Mouse (Mus musculus) MEL (cell line): ENCODE data around the gene Fank1. TPM values are rescaled to one million over a fixed set of nuclear protein-coding genes. Genes with fewer than 3 reads are reported as not detected.

Experiments
- DNase-seq: peaks from one replicate; pipeline ENCODE4 v3.0.0; 2011; ENCODE audit warnings: low read depth, low spot score
- H3K27ac ChIP-seq: 2 replicates; pipeline ENCODE4 v1.5.1; 2012; ENCODE audit warnings: low read depth, mild to moderate bottlenecking, control low read depth, low read length, moderate library complexity; ENCODE audit not compliant: control insufficient read depth
- H3K27me3 ChIP-seq, 2 experiments: fragments of 150-350 bp in 1 of 2; sonication (generic) in 1 of 2; 2 replicates each; pipeline ENCODE4 v1.6.1; 2012; ENCODE audit warnings: low read length in 2 of 2, mild to moderate bottlenecking in 2 of 2, improper control_type of control experiment in 1 of 2, moderate library complexity in 1 of 2; ENCODE audit not compliant: insufficient read depth in 2 of 2, control insufficient read depth in 1 of 2
- H3K36me3 ChIP-seq, 2 experiments: 2 replicates each; pipeline ENCODE4 v1.6.1; 2012 to 2014; ENCODE audit warnings: low read length in 2 of 2, improper control_type of control experiment in 1 of 2, inconsistent platforms in 1 of 2, mild to moderate bottlenecking in 1 of 2; ENCODE audit not compliant: insufficient read depth in 2 of 2, control insufficient read depth in 1 of 2
- H3K4me1 ChIP-seq, 2 experiments: fragments of 150-350 bp in 1 of 2; sonication (generic) in 1 of 2; 2 replicates each; pipeline ENCODE4 v1.6.1; 2012; ENCODE audit warnings: low read length in 2 of 2, improper control_type of control experiment in 1 of 2, mild to moderate bottlenecking in 1 of 2; ENCODE audit not compliant: insufficient read depth in 2 of 2, control insufficient read depth in 1 of 2
- H3K4me3 ChIP-seq, 2 experiments: fragments of 150-350 bp in 1 of 2; sonication (generic) in 1 of 2; 2 replicates each; pipeline ENCODE4 v1.5.1; 2012; ENCODE audit warnings: low read depth in 2 of 2, low read length in 2 of 2, mild to moderate bottlenecking in 2 of 2, moderate library complexity in 2 of 2, control low read depth in 1 of 2, improper control_type of control experiment in 1 of 2; ENCODE audit not compliant: control insufficient read depth in 1 of 2, insufficient read depth in 1 of 2
- H3K79me2 ChIP-seq: 2 replicates; pipeline ENCODE4 v1.6.1; 2012; ENCODE audit warnings: mild to moderate bottlenecking, low read length, moderate library complexity; ENCODE audit not compliant: control insufficient read depth, poor library complexity, insufficient read depth
- H3K9ac ChIP-seq: 2 replicates; pipeline ENCODE4 v1.6.1; 2012; ENCODE audit warnings: low read depth, mild to moderate bottlenecking, control low read depth, low read length, moderate library complexity; ENCODE audit not compliant: control insufficient read depth, poor library complexity, severe bottlenecking
- H3K9me3 ChIP-seq: fragments of 150-350 bp; sonication (generic); replicated peaks from 2 replicates; pipeline ENCODE4 v1.6.1; 2012; ENCODE audit warnings: mild to moderate bottlenecking, low read length, improper control_type of control experiment, moderate library complexity; ENCODE audit not compliant: insufficient read depth
- BHLHE40 ChIP-seq: IDR thresholded peaks from 2 replicates; pipeline ENCODE4 v1.6.1; 2012; ENCODE audit warnings: low read depth, mild to moderate bottlenecking, inconsistent platforms, low read length, improper control_type of control experiment, borderline replicate concordance
- CHD1 ChIP-seq: IDR thresholded peaks from 2 replicates; pipeline ENCODE4 v1.6.1; 2012; ENCODE audit warnings: low read depth, mild to moderate bottlenecking, inconsistent platforms, low read length, improper control_type of control experiment
- CTCF ChIP-seq, 3 experiments: IDR thresholded peaks in 2 of 3; conservative IDR thresholded peaks in 1 of 3; 2 replicates each; pipeline ENCODE4 v1.5.1; 2011 to 2012; ENCODE audit warnings: low read length in 3 of 3, low read depth in 2 of 3, mild to moderate bottlenecking in 2 of 3, improper control_type of control experiment in 1 of 3, inconsistent platforms in 1 of 3, mixed read lengths in 1 of 3, moderate library complexity in 1 of 3; ENCODE audit not compliant: control insufficient read depth in 1 of 3, insufficient read depth in 1 of 3, poor library complexity in 1 of 3, severe bottlenecking in 1 of 3
- ETS1 ChIP-seq: IDR thresholded peaks from 2 replicates; pipeline ENCODE4 v1.6.1; 2012; ENCODE audit warnings: low read depth, mild to moderate bottlenecking, inconsistent platforms, low read length, improper control_type of control experiment, moderate library complexity
- GABPA ChIP-seq: IDR thresholded peaks from 2 replicates; pipeline ENCODE4 v1.6.1; 2012; ENCODE audit warnings: low read depth, mild to moderate bottlenecking, inconsistent platforms, low read length, improper control_type of control experiment, moderate library complexity
- HCFC1 ChIP-seq: IDR thresholded peaks from 2 replicates; pipeline ENCODE4 v1.6.1; 2012; ENCODE audit warnings: low read depth, mild to moderate bottlenecking, inconsistent platforms, low read length, improper control_type of control experiment, moderate library complexity
- KAT2A ChIP-seq: conservative IDR thresholded peaks from 2 replicates; pipeline ENCODE4 v1.6.1; 2012; ENCODE audit warnings: low read depth, low read length, improper control_type of control experiment, inconsistent platforms
- MAZ ChIP-seq: IDR thresholded peaks from 2 replicates; pipeline ENCODE4 v1.6.1; 2012; ENCODE audit warnings: low read depth, mild to moderate bottlenecking, inconsistent platforms, low read length, improper control_type of control experiment
- MXI1 ChIP-seq: IDR thresholded peaks from 2 replicates; pipeline ENCODE4 v1.6.1; 2011; ENCODE audit warnings: mild to moderate bottlenecking, low read depth, low read length, improper control_type of control experiment
- MYC ChIP-seq: IDR thresholded peaks from 2 replicates; pipeline ENCODE4 v1.6.1; 2011; ENCODE audit warnings: low read depth, mild to moderate bottlenecking, low read length, improper control_type of control experiment, moderate library complexity
- NRF1 ChIP-seq: IDR thresholded peaks from 2 replicates; pipeline ENCODE4 v1.6.1; 2014; ENCODE audit warnings: low read depth, mild to moderate bottlenecking, inconsistent platforms, low read length, improper control_type of control experiment, moderate library complexity; ENCODE audit not compliant: poor library complexity, insufficient read depth, severe bottlenecking
- POLR2A ChIP-seq, 2 experiments: IDR thresholded peaks; 2 replicates each; pipeline ENCODE4 v1.6.1; 2011 to 2012; ENCODE audit warnings: low read length in 2 of 2, mild to moderate bottlenecking in 2 of 2, control low read depth in 1 of 2, improper control_type of control experiment in 1 of 2, low read depth in 1 of 2, moderate library complexity in 1 of 2; ENCODE audit not compliant: control insufficient read depth in 1 of 2, insufficient read depth in 1 of 2, poor library complexity in 1 of 2
- POLR2AphosphoS2 ChIP-seq: IDR thresholded peaks from 2 replicates; pipeline ENCODE4 v1.6.1; 2011; ENCODE audit warnings: low read length, improper control_type of control experiment
- RAD21 ChIP-seq: IDR thresholded peaks from 2 replicates; pipeline ENCODE4 v1.6.1; 2011; ENCODE audit warnings: mild to moderate bottlenecking, low read depth, low read length, improper control_type of control experiment
- SIN3A ChIP-seq: IDR thresholded peaks from 2 replicates; pipeline ENCODE4 v1.6.1; 2012; ENCODE audit warnings: low read length, improper control_type of control experiment, inconsistent platforms
- UBTF ChIP-seq: IDR thresholded peaks from 2 replicates; pipeline ENCODE4 v1.6.1; 2012; ENCODE audit warnings: low read depth, mild to moderate bottlenecking, inconsistent platforms, low read length, improper control_type of control experiment, moderate library complexity, borderline replicate concordance; ENCODE audit not compliant: insufficient read depth
- USF2 ChIP-seq, 2 experiments: IDR thresholded peaks; 2 replicates each; pipeline ENCODE4 v1.6.1; 2011 to 2012; ENCODE audit warnings: improper control_type of control experiment in 2 of 2, low read length in 2 of 2, borderline replicate concordance in 1 of 2, inconsistent platforms in 1 of 2, low read depth in 1 of 2, mild to moderate bottlenecking in 1 of 2; ENCODE audit not compliant: insufficient read depth in 1 of 2
- ZKSCAN1 ChIP-seq: IDR thresholded peaks from 2 replicates; pipeline ENCODE4 v1.6.1; 2012; ENCODE audit warnings: low read depth, mild to moderate bottlenecking, inconsistent platforms, low read length, improper control_type of control experiment, moderate library complexity
- ZNF384 ChIP-seq: IDR thresholded peaks from 2 replicates; pipeline ENCODE4 v1.6.1; 2012; ENCODE audit warnings: low read depth, mild to moderate bottlenecking, inconsistent platforms, low read length, improper control_type of control experiment
- polyA plus RNA-seq, 2 experiments: library from polyadenylated mRNA; stranded (reverse) in 1 of 2; unstranded in 1 of 2; fragments of >175 nt in 1 of 2; fragments of >200 nt in 1 of 2; gene quantifications; 2 replicates each; pipeline versions ENCODE4 v1.2.1 to v1.2.4; 2012; ENCODE audit warnings: low replicate concordance in 2 of 2, low read depth in 1 of 2; ENCODE audit not compliant: insufficient read length in 2 of 2, insufficient read depth in 1 of 2, missing spikeins in 1 of 2
- total RNA-seq: library from RNA; depleted of rRNA; stranded (reverse); fragments of 300-350 nt; gene quantifications from 2 replicates; pipeline ENCODE4 v1.2.3, GENCODE M21; 2012

The Fank1 gene
- total and polyA plus RNA-seq, 3 experiments, result 0.17 to 1.8 TPM; not detected in 1

DNA sequence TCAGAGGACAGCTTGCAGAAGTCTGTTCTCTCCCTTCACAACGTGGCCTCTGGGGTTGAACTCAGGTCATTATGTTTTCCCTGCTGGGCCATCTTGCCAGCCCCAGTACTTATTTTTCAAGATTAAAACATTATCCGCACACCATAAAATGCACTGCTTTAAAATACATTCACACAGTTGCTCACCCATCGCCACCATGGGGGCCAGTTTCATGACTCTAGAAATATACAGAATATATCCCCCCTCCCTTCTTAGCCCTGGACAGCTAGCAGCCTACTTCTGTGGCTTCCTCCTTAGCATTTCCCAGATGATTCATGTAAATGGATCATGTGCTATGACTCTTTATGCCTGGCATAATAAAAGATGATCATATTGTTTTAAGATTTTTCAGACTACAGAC is 99.5 kb downstream of the Fank1 start:
- H3K27me3 ChIP-seq, result no peaks in the 10 kb centered on the region
- H3K27ac ChIP-seq, result no peak overlapping the region
- no peaks in the 10 kb centered on the region for H3K4me1 ChIP-seq
- H3K36me3 ChIP-seq, result no peaks in the 10 kb centered on the region
- no peaks in the 10 kb centered on the region for H3K79me2 ChIP-seq
- no peaks in the 10 kb centered on the region for H3K9me3 ChIP-seq
- TF ChIP-seq MYC, result no peak
- TF ChIP-seq KAT2A, result no peak
- no peak for TF ChIP-seq HCFC1
- TF ChIP-seq ZKSCAN1, result no peak
- TF ChIP-seq ETS1, result no peak
- TF ChIP-seq RAD21, result no peak
- TF ChIP-seq USF2 (IDR thresholded peaks at IDR 0.05; ENCODE audit: borderline replicate concordance in 1 of 2, insufficient read depth in 1 of 2, low read depth in 1 of 2, low read length in 2 of 2), result no peak
- no peak for TF ChIP-seq MXI1
- no peak for TF ChIP-seq BHLHE40
- no peak for TF ChIP-seq CHD1
- no peak for TF ChIP-seq NRF1
- no peak for TF ChIP-seq SIN3A
- TF ChIP-seq UBTF, result no peak
- TF ChIP-seq GABPA, result no peak
- TF ChIP-seq CTCF (IDR thresholded peaks at IDR 0.05 in 2 of 3, conservative IDR thresholded peaks at IDR 0.05 in 1 of 3; ENCODE audit: control insufficient read depth in 1 of 3, insufficient read depth in 1 of 3, low read depth in 2 of 3, low read length in 3 of 3, poor library complexity in 1 of 3, severe bottlenecking in 1 of 3), result no peak
- TF ChIP-seq POLR2AphosphoS2, result no peak
- no peak for TF ChIP-seq POLR2A (IDR thresholded peaks at IDR 0.05; ENCODE audit: control insufficient read depth in 1 of 2, insufficient read depth in 1 of 2, low read depth in 1 of 2, low read length in 2 of 2, poor library complexity in 1 of 2)
- no peak for TF ChIP-seq MAZ
- DNase-seq, result no peak
- H3K9ac ChIP-seq, result no peak overlapping the region
- no peak overlapping the region for H3K4me3 ChIP-seq

GRCm38 (mm10) chr7:133876646-133877342 is 100.1 kb downstream of the Fank1 start:
- H3K79me2 ChIP-seq, result no peaks in the 10 kb centered on the region
- no peaks in the 10 kb centered on the region for H3K4me1 ChIP-seq
- TF ChIP-seq MXI1 (no peak), CTCF (IDR thresholded peaks at IDR 0.05 in 2 of 3, conservative IDR thresholded peaks at IDR 0.05 in 1 of 3; ENCODE audit: control insufficient read depth in 1 of 3, insufficient read depth in 1 of 3, low read depth in 2 of 3, low read length in 3 of 3, poor library complexity in 1 of 3, severe bottlenecking in 1 of 3) (no peak), SIN3A (no peak), USF2 (IDR thresholded peaks at IDR 0.05; ENCODE audit: borderline replicate concordance in 1 of 2, insufficient read depth in 1 of 2, low read depth in 1 of 2, low read length in 2 of 2) (no peak), UBTF (no peak), ZNF384 (no peak)

More at GRCm38 (mm10) chr7:133876646-133877342, 100.1 kb downstream of the Fank1 start:
- no peaks in the 10 kb centered on the region for H3K9me3 ChIP-seq
- no peak overlapping the region for H3K27ac ChIP-seq
- no peak overlapping the region for H3K4me3 ChIP-seq
- DNase-seq, result no peak
- H3K9ac ChIP-seq, result no peak overlapping the region
- H3K27me3 ChIP-seq, result no peaks in the 10 kb centered on the region
- H3K36me3 ChIP-seq, result no peaks in the 10 kb centered on the region
